Mouse (Mus musculus) forebrain, embryonic 13.5 days (tissue): Measurements from ENCODE around the gene Hoxb9. TPM values are rescaled to one million over a fixed set of nuclear protein-coding genes. Genes with fewer than 3 reads are reported as not detected.

Experiments
- ATAC-seq: fragments of 200-750 bp; cut with Nextera tagmentation; 2 replicates; pipeline ENCODE4 v1.8.0; 2017
- H3K27ac ChIP-seq: fragments of 300-500 bp; sonication (generic); 2 replicates; pipeline ENCODE4 v1.5.1; 2015; ENCODE audit warnings: inconsistent platforms, mild to moderate bottlenecking, moderate library complexity
- H3K27me3 ChIP-seq: fragments of 300-500 bp; sonication (generic); 2 replicates; pipeline ENCODE4 v1.6.1; 2015; ENCODE audit warnings: mild to moderate bottlenecking, inconsistent platforms
- H3K36me3 ChIP-seq: fragments of 300-500 bp; sonication (generic); 2 replicates; pipeline ENCODE4 v1.6.1; 2015; ENCODE audit warnings: mild to moderate bottlenecking, inconsistent platforms; ENCODE audit not compliant: poor library complexity, severe bottlenecking
- H3K4me1 ChIP-seq: fragments of 300-500 bp; sonication (generic); 2 replicates; pipeline ENCODE4 v1.6.1; 2015; ENCODE audit warnings: inconsistent platforms
- H3K4me2 ChIP-seq: fragments of 300-500 bp; sonication (generic); 2 replicates; pipeline ENCODE4 v1.6.1; 2015; ENCODE audit warnings: inconsistent platforms, mild to moderate bottlenecking, moderate library complexity
- H3K4me3 ChIP-seq: fragments of 300-500 bp; sonication (generic); 2 replicates; pipeline ENCODE4 v1.5.1; 2015; ENCODE audit warnings: mild to moderate bottlenecking, inconsistent platforms
- H3K9ac ChIP-seq: fragments of 300-500 bp; sonication (generic); 2 replicates; pipeline ENCODE4 v1.6.1; 2015; ENCODE audit warnings: mild to moderate bottlenecking, inconsistent platforms
- H3K9me3 ChIP-seq: fragments of 300-500 bp; sonication (generic); replicated peaks from 2 replicates; pipeline ENCODE4 v1.6.1; 2016; ENCODE audit warnings: inconsistent platforms
- WGBS: fragments of 180-500 bp; shearing (Covaris S2); methylation state at CpG from one replicate; pipeline ENCODE4 v1.1.7; 2015; 5-methylcytosine and 5-hydroxymethylcytosine counted together
- polyA plus RNA-seq: library from polyadenylated mRNA; unstranded; fragments of >200 nt; fragmentation: Nextera tagmentation; extraction: Ambion mirVana; gene quantifications from 2 replicates; pipeline ENCODE4 v1.2.1, GENCODE M21; 2015

The Hoxb9 gene
- polyA plus RNA-seq, 1 experiment from 2014 or later: not detected

- H3K27me3 ChIP-seq: peaks cover 100% of the 10 kb centered on the region
- H3K9me3 ChIP-seq: no peaks in the 10 kb centered on the region
- no peaks in the 10 kb centered on the region for H3K4me1 ChIP-seq
- no peaks in the 10 kb centered on the region for H3K36me3 ChIP-seq
- ATAC-seq: no peak
- peak within 1 kb of the TSS; percentile 44 for H3K4me2 ChIP-seq
- no peak within 1 kb of the TSS for H3K9ac ChIP-seq
- H3K4me3 ChIP-seq: peak within 1 kb of the TSS; percentile 25
- no peak within 1 kb of the TSS for H3K27ac ChIP-seq
- 2% methylated on average over 28 of the region's 28 CpGs for WGBS
These were observed 46.5 kb downstream of the Hoxb9 start, which contains the start of gene Hoxb4 for GRCm38 (mm10) chr11:96317608-96318367. Gene Hoxb4 (plus strand): TSS chr11:96318267.

GRCm38 (mm10) chr11:96318368-96319070, 47.3 kb downstream of the Hoxb9 start:
- Histone ChIP-seq H3K4me2 (peak overlapping the region; percentile 44), H3K27ac (no peak overlapping the region), H3K4me3 (peak overlapping the region; percentile 25), H3K9me3 (no peaks in the 10 kb centered on the region), H3K36me3 (no peaks in the 10 kb centered on the region), H3K27me3 (peaks cover 100% of the 10 kb centered on the region), H3K4me1 (no peaks in the 10 kb centered on the region), H3K9ac (no peak overlapping the region)
- ATAC-seq: no peak
- under 1% methylated on average over 37 of the region's 45 CpGs for WGBS

GRCm38 (mm10) chr11:96319071-96319902, 48.0 kb downstream of the Hoxb9 start:
- Histone ChIP-seq H3K4me2 (peak overlapping the region; percentile 44), H3K27ac (no peak overlapping the region), H3K36me3 (no peaks in the 10 kb centered on the region), H3K27me3 (peaks cover 100% of the 10 kb centered on the region), H3K4me3 (peak overlapping the region; percentile 25), H3K9ac (no peak overlapping the region), H3K4me1 (no peaks in the 10 kb centered on the region), H3K9me3 (no peaks in the 10 kb centered on the region)
- no peak for ATAC-seq
- WGBS: under 1% methylated on average over 17 of the region's 34 CpGs

- Histone ChIP-seq H3K36me3 (no peaks in the 10 kb centered on the region), H3K4me2 (no peak overlapping the region), H3K27ac (no peak overlapping the region), H3K9ac (no peak overlapping the region), H3K4me1 (no peaks in the 10 kb centered on the region), H3K9me3 (no peaks in the 10 kb centered on the region), H3K4me3 (no peak overlapping the region), H3K27me3 (peaks cover 100% of the 10 kb centered on the region)
- ATAC-seq: no peak
- WGBS: under 1% methylated on average over 29 of the region's 29 CpGs
These were observed 48.7 kb downstream of the Hoxb9 start for GRCm38 (mm10) chr11:96319910-96320309.

GRCm38 (mm10) chr11:96320688-96321087, 49.4 kb downstream of the Hoxb9 start:
- no peaks in the 10 kb centered on the region for H3K9me3 ChIP-seq
- H3K9ac ChIP-seq: no peak overlapping the region
- peaks cover 100% of the 10 kb centered on the region for H3K27me3 ChIP-seq
- under 1% methylated on average over 17 of the region's 17 CpGs for WGBS
- no peak overlapping the region for H3K4me2 ChIP-seq
- no peaks in the 10 kb centered on the region for H3K4me1 ChIP-seq
- no peak overlapping the region for H3K27ac ChIP-seq
- H3K36me3 ChIP-seq: no peaks in the 10 kb centered on the region
- no peak overlapping the region for H3K4me3 ChIP-seq
- no peak for ATAC-seq

DNA sequence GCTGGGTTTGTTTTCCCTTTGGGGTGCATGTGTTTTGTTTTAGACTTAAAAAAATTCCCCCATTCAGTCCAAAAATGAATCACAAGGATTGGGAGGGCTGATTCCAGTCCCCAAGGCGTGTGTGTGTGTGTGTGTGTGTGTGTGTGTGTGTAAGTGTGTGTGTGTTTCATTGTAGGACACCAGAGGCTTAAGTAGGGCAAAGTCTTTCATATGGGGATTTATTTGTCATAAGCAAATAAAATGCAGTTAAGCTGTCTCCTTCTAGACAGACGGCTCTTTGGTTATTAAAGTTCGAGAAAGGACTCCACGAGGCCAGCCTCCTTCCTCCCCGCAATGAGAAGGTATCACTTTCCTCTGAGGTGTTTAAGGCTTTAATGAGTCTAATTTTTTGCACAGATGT, 50.6 kb downstream of the Hoxb9 start:
- WGBS: 5% methylated on average over 5 of the region's 5 CpGs
- Histone ChIP-seq H3K4me2 (no peak overlapping the region), H3K27ac (no peak overlapping the region), H3K27me3 (peaks cover 100% of the 10 kb centered on the region), H3K36me3 (no peaks in the 10 kb centered on the region), H3K9me3 (no peaks in the 10 kb centered on the region), H3K4me1 (no peaks in the 10 kb centered on the region), H3K4me3 (no peak overlapping the region), H3K9ac (no peak overlapping the region)
- no peak for ATAC-seq

DNA sequence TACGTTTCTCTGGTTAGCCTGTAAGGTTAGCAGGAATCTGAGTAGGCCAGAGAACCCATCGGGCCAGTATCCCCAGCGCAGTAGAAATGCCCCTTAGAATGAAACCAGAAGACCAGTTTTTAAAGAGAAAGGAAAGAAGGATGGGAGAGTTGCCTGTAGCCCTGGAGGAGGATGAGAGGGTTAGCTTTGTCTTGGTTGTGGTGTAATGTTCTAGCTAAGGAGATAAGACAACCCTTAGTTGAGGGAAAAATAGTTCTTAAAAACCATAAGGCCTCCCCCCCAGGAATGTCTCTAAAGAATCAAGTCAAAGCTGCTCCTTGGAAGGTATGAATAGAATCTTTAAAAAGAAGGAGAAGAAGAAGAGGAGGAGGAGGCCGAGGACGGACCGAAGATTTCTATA, 51.5 kb downstream of the Hoxb9 start:
- no peak overlapping the region for H3K27ac ChIP-seq
- no peaks in the 10 kb centered on the region for H3K9me3 ChIP-seq
- no peak overlapping the region for H3K4me2 ChIP-seq
- ATAC-seq: no peak
- no peak overlapping the region for H3K4me3 ChIP-seq
- no peak overlapping the region for H3K9ac ChIP-seq
- no peaks in the 10 kb centered on the region for H3K4me1 ChIP-seq
- 5% methylated on average over 6 of the region's 6 CpGs for WGBS
- peaks cover 100% of the 10 kb centered on the region for H3K27me3 ChIP-seq
- no peaks in the 10 kb centered on the region for H3K36me3 ChIP-seq

GRCm38 (mm10) chr11:96323154-96323553, 51.9 kb downstream of the Hoxb9 start, which contains the start of gene Hoxb3:
Gene Hoxb3 (plus strand): TSS chr11:96323326.
- Histone ChIP-seq H3K36me3 (no peaks in the 10 kb centered on the region), H3K4me1 (no peaks in the 10 kb centered on the region), H3K4me2 (no peak within 1 kb of the TSS), H3K27ac (no peak within 1 kb of the TSS), H3K9ac (no peak within 1 kb of the TSS), H3K27me3 (peaks cover 100% of the 10 kb centered on the region), H3K9me3 (no peaks in the 10 kb centered on the region), H3K4me3 (no peak within 1 kb of the TSS)
- 0% methylated on average over 10 of the region's 10 CpGs for WGBS
- no peak for ATAC-seq

DNA sequence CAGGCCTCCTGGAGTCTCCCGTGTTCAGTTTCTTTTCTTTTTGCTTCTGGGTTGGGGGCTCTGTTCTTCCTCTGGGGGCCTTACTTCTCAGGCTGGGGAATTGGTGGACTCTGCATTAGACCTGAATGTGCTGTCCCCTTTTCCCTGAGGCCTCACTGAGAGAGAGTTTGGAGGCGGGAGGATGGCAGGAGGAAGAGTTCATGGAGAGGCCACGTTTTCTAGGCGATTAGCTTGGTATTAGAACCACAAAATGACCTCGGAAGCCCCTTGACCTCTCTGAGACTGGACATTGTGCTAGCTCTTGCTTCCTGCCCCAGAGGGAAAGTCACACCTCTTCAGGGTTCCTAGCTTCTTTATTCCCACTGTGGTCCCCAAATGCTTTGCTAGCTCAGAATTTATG, 52.9 kb downstream of the Hoxb9 start:
- WGBS: 1% methylated on average over 5 of the region's 5 CpGs
- no peak for ATAC-seq

GRCm38 (mm10) chr11:96324965-96325364, 53.7 kb downstream of the Hoxb9 start:
- H3K4me1 ChIP-seq: no peaks in the 10 kb centered on the region
- 4% methylated on average over 8 of the region's 8 CpGs for WGBS
- no peaks in the 10 kb centered on the region for H3K36me3 ChIP-seq
- no peak overlapping the region for H3K27ac ChIP-seq
- peaks cover 100% of the 10 kb centered on the region for H3K27me3 ChIP-seq
- H3K9me3 ChIP-seq: no peaks in the 10 kb centered on the region
- no peak for ATAC-seq
- no peak overlapping the region for H3K4me2 ChIP-seq
- no peak overlapping the region for H3K4me3 ChIP-seq
- H3K9ac ChIP-seq: no peak overlapping the region

More for the DNA sequence above, 52.9 kb downstream of the Hoxb9 start:
- Histone ChIP-seq H3K4me1 (no peaks in the 10 kb centered on the region), H3K9ac (no peak overlapping the region), H3K27me3 (peaks cover 100% of the 10 kb centered on the region), H3K4me3 (no peak overlapping the region), H3K9me3 (no peaks in the 10 kb centered on the region), H3K27ac (no peak overlapping the region), H3K4me2 (no peak overlapping the region), H3K36me3 (no peaks in the 10 kb centered on the region)

DNA sequence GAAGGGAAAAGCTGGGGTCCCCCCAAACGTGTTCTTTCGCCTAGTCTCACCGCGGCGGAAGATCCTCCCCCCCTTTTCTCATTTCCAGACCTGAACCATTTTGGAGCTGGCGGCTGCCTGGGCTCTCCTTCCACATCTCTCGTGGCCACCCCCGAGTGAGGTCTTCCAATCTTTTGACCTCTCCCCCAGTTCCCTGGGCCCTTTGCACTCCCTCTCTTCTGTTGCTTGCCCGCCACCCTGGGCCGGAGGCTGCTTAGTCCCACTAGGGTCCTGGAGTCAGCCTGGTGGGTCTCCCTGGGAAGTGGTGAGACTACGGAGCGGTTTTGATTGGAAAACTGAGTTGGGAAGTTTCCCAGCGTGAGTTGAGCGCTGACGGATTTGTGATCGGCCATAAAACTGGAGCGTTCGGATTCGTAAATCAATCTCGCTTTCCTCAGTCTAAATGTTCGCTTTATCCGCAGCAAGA, 54.5 kb downstream of the Hoxb9 start:
- no peak overlapping the region for H3K4me3 ChIP-seq
- no peak overlapping the region for H3K9ac ChIP-seq
- no peaks in the 10 kb centered on the region for H3K36me3 ChIP-seq
- no peaks in the 10 kb centered on the region for H3K9me3 ChIP-seq
- no peak for ATAC-seq
- 2% methylated on average over 22 of the region's 22 CpGs for WGBS
- H3K4me2 ChIP-seq: no peak overlapping the region
- H3K4me1 ChIP-seq: no peaks in the 10 kb centered on the region
- peaks cover 100% of the 10 kb centered on the region for H3K27me3 ChIP-seq
- no peak overlapping the region for H3K27ac ChIP-seq
